Mouse (Mus musculus): ENCODE results near the gene Arl3. TPM values are rescaled to one million over a fixed set of nuclear protein-coding genes. Genes with fewer than 3 reads are reported as not detected.

The Arl3 gene
- polyA plus RNA-seq, 1 experiment from 2014 or later = 52.6 TPM

DNA sequence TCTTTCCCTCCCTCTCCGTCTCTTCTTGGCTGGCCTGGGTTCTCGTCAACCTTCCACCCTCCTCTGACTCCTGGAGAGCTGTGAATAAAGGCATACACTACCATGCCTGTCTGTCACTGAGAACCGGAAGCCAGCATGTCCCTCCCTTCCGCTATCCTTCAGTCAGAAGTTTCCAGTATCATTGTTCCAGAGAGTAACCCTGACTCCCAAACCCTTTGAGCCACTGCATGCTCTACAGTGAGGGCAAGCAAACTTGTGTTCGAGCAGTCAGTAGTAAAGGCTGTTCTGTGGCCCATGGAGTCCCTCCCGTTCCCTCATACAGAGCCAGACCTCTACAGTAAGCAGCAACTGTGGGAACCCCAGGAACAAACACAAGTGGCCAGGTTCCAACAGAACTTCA lies 25.4 kb downstream of the Arl3 start:
- DNase-seq (ENCODE audit: low spot score) = peak; percentile 32
- no peaks in the 10 kb centered on the region for H3K36me3 ChIP-seq (ENCODE audit: insufficient read depth, low read length)
- H3K27ac ChIP-seq (ENCODE audit: low read length) = peak overlapping the region; percentile 32; the same call in 1 of the 2 replicates
- 57% methylated on average over 6 of the region's 6 CpGs for WGBS
- ATAC-seq = peak; percentile 62
- H3K4me1 ChIP-seq (ENCODE audit: insufficient read depth, low read depth, low read length) = peaks cover 4% of the 10 kb centered on the region; the same call in 1 of the 2 replicates
- no peak for TF ChIP-seq EP300 (IDR thresholded peaks at IDR 0.05)
- no peak for TF ChIP-seq CTCF (IDR thresholded peaks at IDR 0.05)
- no peaks in the 10 kb centered on the region for H3K27me3 ChIP-seq (replicated peaks; ENCODE audit: insufficient read depth, low read length)
- no peak overlapping the region for H3K4me2 ChIP-seq (replicated peaks; ENCODE audit: low read depth, low read length)
- no peak overlapping the region for H3K4me3 ChIP-seq (ENCODE audit: low read depth, low read length)
- H3K9ac ChIP-seq (replicated peaks; ENCODE audit: low read depth) = no peak overlapping the region
- no peaks in the 10 kb centered on the region for H3K9me3 ChIP-seq (ENCODE audit: low read length)

DNA sequence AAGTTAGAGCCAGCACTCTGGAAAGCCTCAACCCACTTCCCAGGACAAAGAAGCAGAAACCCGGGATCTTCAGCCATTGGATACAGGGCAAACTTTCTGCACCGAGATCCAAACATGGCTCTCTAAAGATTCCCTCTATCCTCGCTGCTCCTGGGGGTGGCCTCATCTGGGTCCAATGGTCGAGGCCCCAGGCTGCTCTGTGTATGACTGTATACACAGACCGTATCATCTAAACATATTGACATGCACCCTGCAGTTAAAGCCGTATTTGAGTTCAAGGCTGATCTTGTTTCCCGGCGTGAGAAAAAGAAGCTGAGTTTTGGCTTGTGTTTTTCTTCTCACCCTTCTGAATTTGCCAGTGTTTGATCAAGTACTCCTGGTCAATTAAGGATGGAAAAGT lies 30.2 kb downstream of the Arl3 start:
- Histone ChIP-seq H3K4me3 (ENCODE audit: low read depth, low read length) (no peak overlapping the region), H3K36me3 (ENCODE audit: insufficient read depth, low read length) (no peaks in the 10 kb centered on the region), H3K27me3 (replicated peaks; ENCODE audit: insufficient read depth, low read length) (no peaks in the 10 kb centered on the region), H3K4me2 (replicated peaks; ENCODE audit: low read depth, low read length) (no peak overlapping the region), H3K4me1 (ENCODE audit: insufficient read depth, low read depth, low read length) (peaks cover 4% of the 10 kb centered on the region; the same call in 1 of the 2 replicates), H3K9me3 (ENCODE audit: low read length) (no peaks in the 10 kb centered on the region), H3K27ac (ENCODE audit: low read length) (no peak overlapping the region), H3K9ac (replicated peaks; ENCODE audit: low read depth) (no peak overlapping the region)
- DNase-seq (ENCODE audit: low spot score) = no peak
- 60% methylated on average over 8 of the region's 8 CpGs for WGBS
- no peak for ATAC-seq
- no peak for TF ChIP-seq EP300 (IDR thresholded peaks at IDR 0.05)
- TF ChIP-seq CTCF (IDR thresholded peaks at IDR 0.05) = no peak

DNA sequence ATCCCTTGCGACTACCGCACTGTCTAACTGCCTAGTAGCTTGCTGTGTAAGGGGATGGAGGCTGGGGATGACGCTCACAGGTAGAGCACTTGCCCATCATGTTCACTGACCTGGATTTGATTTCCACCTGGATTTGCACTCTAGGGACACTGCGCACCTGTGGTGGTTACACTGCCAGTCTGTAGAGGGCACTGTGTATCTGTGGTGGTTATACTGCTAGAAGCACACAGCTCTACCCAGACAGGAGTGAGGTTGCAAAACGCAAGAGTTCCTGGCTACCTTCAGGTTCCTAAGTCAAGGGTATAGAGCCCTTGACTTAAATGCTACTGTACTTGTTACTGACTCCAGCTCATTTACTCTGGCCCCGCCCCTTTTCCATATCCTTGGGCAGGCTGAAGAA lies 34.8 kb downstream of the Arl3 start:
- Histone ChIP-seq H3K4me1 (ENCODE audit: insufficient read depth, low read depth, low read length) (peaks cover 5% of the 10 kb centered on the region; the same call in 1 of the 2 replicates), H3K27ac (ENCODE audit: low read length) (no peak overlapping the region), H3K9me3 (ENCODE audit: low read length) (no peaks in the 10 kb centered on the region), H3K4me3 (ENCODE audit: low read depth, low read length) (no peak overlapping the region), H3K27me3 (replicated peaks; ENCODE audit: insufficient read depth, low read length) (no peaks in the 10 kb centered on the region), H3K36me3 (ENCODE audit: insufficient read depth, low read length) (no peaks in the 10 kb centered on the region; the same call in 1 of the 2 replicates), H3K9ac (replicated peaks; ENCODE audit: low read depth) (no peak overlapping the region), H3K4me2 (replicated peaks; ENCODE audit: low read depth, low read length) (no peak overlapping the region)
- TF ChIP-seq EP300 (IDR thresholded peaks at IDR 0.05) (no peak), CTCF (IDR thresholded peaks at IDR 0.05) (peak; percentile 74)
- DNase-seq (ENCODE audit: low spot score) (peak; percentile 79), ATAC-seq (peak; percentile 86)
- 75% methylated on average over 6 of the region's 6 CpGs for WGBS

DNA sequence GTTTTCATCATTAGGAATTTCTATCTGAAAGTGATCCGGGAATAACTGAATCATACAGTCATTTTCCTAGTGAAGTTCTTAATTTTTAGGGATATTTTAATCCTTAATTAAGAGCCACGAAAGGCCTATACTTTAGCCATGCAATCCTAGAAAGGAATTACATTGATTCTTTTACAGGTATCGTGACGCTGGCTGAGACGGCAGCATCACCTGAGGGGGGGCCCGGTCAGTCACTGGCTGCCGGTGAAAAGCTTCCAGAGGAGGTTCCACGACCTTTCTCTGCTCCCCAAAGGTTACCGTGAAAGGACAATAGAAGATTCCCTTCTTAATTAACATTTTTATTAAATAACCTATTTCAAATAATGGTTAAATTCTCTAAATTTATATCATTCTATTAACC lies 35.6 kb downstream of the Arl3 start:
- Histone ChIP-seq H3K4me1 (ENCODE audit: insufficient read depth, low read depth, low read length) (peaks cover 10% of the 10 kb centered on the region; the same call in 1 of the 2 replicates), H3K27me3 (replicated peaks; ENCODE audit: insufficient read depth, low read length) (no peaks in the 10 kb centered on the region), H3K36me3 (ENCODE audit: insufficient read depth, low read length) (no peaks in the 10 kb centered on the region; the same call in 1 of the 2 replicates), H3K27ac (ENCODE audit: low read length) (no peak overlapping the region), H3K9ac (replicated peaks; ENCODE audit: low read depth) (no peak overlapping the region), H3K4me3 (ENCODE audit: low read depth, low read length) (no peak overlapping the region), H3K9me3 (ENCODE audit: low read length) (no peaks in the 10 kb centered on the region), H3K4me2 (replicated peaks; ENCODE audit: low read depth, low read length) (no peak overlapping the region)
- 92% methylated on average over 9 of the region's 9 CpGs for WGBS
- TF ChIP-seq CTCF (IDR thresholded peaks at IDR 0.05) (no peak), EP300 (IDR thresholded peaks at IDR 0.05) (no peak)
- no peak for ATAC-seq
- no peak for DNase-seq (ENCODE audit: low spot score)

DNA sequence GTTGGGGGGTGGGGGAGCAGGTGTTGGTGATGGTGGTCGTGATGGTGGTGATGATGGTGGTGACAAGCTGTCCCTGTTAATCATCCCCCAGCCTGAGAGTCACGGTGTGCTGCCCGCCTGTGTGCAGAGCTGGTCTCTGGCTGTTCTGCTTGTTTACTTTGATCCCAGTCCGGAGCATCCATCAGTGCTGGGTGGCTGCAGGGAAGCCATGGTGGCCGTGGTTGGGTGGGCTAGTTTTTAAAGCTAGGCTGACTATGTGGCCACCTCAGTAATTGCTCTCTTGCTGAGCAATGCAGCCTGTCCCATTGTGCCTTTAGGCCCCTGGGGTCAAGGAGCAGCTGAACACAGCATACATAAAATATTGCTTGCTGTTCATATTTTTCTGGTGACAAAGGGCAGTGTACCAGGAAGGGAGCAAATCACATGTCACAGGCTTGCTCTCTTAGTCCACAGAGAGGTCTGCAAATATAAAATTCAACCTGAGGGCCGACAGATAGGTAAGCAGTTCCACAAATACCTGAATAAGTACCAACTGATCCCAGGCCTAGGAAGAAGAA lies 38.4 kb downstream of the Arl3 start:
- H3K9ac ChIP-seq (replicated peaks; ENCODE audit: low read depth) = no peak overlapping the region
- H3K4me3 ChIP-seq (ENCODE audit: low read depth, low read length) = no peak overlapping the region
- TF ChIP-seq CTCF (IDR thresholded peaks at IDR 0.05) = no peak
- TF ChIP-seq EP300 (IDR thresholded peaks at IDR 0.05) = no peak
- WGBS = 49% methylated on average over 6 of the region's 6 CpGs
- peaks cover 33% of the 10 kb centered on the region for H3K4me1 ChIP-seq (ENCODE audit: insufficient read depth, low read depth, low read length)
- no peaks in the 10 kb centered on the region for H3K9me3 ChIP-seq (ENCODE audit: low read length)
- ATAC-seq (no peak), DNase-seq (ENCODE audit: low spot score) (no peak)
- no peak overlapping the region for H3K27ac ChIP-seq (ENCODE audit: low read length)
- no peaks in the 10 kb centered on the region; the same call in 1 of the 2 replicates for H3K36me3 ChIP-seq (ENCODE audit: insufficient read depth, low read length)
- no peak overlapping the region for H3K4me2 ChIP-seq (replicated peaks; ENCODE audit: low read depth, low read length)
- no peaks in the 10 kb centered on the region for H3K27me3 ChIP-seq (replicated peaks; ENCODE audit: insufficient read depth, low read length)

DNA sequence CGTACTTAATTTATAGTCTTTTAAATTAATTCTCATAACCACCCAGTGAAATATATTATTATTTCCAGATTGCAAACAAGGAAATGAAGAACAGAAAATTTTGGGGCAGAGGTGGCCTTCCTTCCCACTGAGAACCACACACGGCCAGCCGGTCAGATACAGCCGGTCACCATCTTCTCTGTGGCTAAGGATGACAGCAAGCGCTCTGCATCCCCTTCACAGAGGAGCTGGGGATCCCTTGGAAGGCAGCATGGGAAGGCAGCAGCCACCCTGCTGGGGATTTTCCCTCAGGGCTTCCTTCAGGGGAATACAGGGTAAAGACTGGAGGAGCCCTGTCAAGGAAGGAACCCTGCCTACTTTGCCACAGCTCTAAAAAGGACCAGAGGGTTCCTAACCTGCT lies 39.5 kb downstream of the Arl3 start:
- TF ChIP-seq CTCF (IDR thresholded peaks at IDR 0.05) (no peak), EP300 (IDR thresholded peaks at IDR 0.05) (no peak)
- H3K4me1 ChIP-seq (ENCODE audit: insufficient read depth, low read depth, low read length) = peaks cover 42% of the 10 kb centered on the region
- no peaks in the 10 kb centered on the region for H3K27me3 ChIP-seq (replicated peaks; ENCODE audit: insufficient read depth, low read length)
- no peak overlapping the region for H3K4me3 ChIP-seq (ENCODE audit: low read depth, low read length)
- no peaks in the 10 kb centered on the region; the same call in 1 of the 2 replicates for H3K36me3 ChIP-seq (ENCODE audit: insufficient read depth, low read length)
- H3K4me2 ChIP-seq (replicated peaks; ENCODE audit: low read depth, low read length) = no peak overlapping the region
- no peaks in the 10 kb centered on the region for H3K9me3 ChIP-seq (ENCODE audit: low read length)
- peak overlapping the region; percentile 43 for H3K27ac ChIP-seq (ENCODE audit: low read length)
- DNase-seq (ENCODE audit: low spot score) = no peak
- 72% methylated on average over 5 of the region's 5 CpGs for WGBS
- no peak overlapping the region for H3K9ac ChIP-seq (replicated peaks; ENCODE audit: low read depth)
- no peak for ATAC-seq
